Mouse (Mus musculus) MEL (cell line): Measurements from ENCODE around the gene Nck1. TPM values are rescaled to one million over a fixed set of nuclear protein-coding genes. Genes with fewer than 3 reads are reported as not detected.

Experiments
- DNase-seq: peaks from one replicate; pipeline ENCODE4 v3.0.0; 2011; ENCODE audit warnings: low read depth, low spot score
- H3K27ac ChIP-seq: 2 replicates; pipeline ENCODE4 v1.5.1; 2012; ENCODE audit warnings: low read depth, mild to moderate bottlenecking, control low read depth, low read length, moderate library complexity; ENCODE audit not compliant: control insufficient read depth
- H3K27me3 ChIP-seq, 2 experiments: fragments of 150-350 bp in 1 of 2; sonication (generic) in 1 of 2; 2 replicates each; pipeline ENCODE4 v1.6.1; 2012; ENCODE audit warnings: low read length in 2 of 2, mild to moderate bottlenecking in 2 of 2, improper control_type of control experiment in 1 of 2, moderate library complexity in 1 of 2; ENCODE audit not compliant: insufficient read depth in 2 of 2, control insufficient read depth in 1 of 2
- H3K36me3 ChIP-seq, 2 experiments: 2 replicates each; pipeline ENCODE4 v1.6.1; 2012 to 2014; ENCODE audit warnings: low read length in 2 of 2, improper control_type of control experiment in 1 of 2, inconsistent platforms in 1 of 2, mild to moderate bottlenecking in 1 of 2; ENCODE audit not compliant: insufficient read depth in 2 of 2, control insufficient read depth in 1 of 2
- H3K4me1 ChIP-seq, 2 experiments: fragments of 150-350 bp in 1 of 2; sonication (generic) in 1 of 2; 2 replicates each; pipeline ENCODE4 v1.6.1; 2012; ENCODE audit warnings: low read length in 2 of 2, improper control_type of control experiment in 1 of 2, mild to moderate bottlenecking in 1 of 2; ENCODE audit not compliant: insufficient read depth in 2 of 2, control insufficient read depth in 1 of 2
- H3K4me3 ChIP-seq, 2 experiments: fragments of 150-350 bp in 1 of 2; sonication (generic) in 1 of 2; 2 replicates each; pipeline ENCODE4 v1.5.1; 2012; ENCODE audit warnings: low read depth in 2 of 2, low read length in 2 of 2, mild to moderate bottlenecking in 2 of 2, moderate library complexity in 2 of 2, control low read depth in 1 of 2, improper control_type of control experiment in 1 of 2; ENCODE audit not compliant: control insufficient read depth in 1 of 2, insufficient read depth in 1 of 2
- H3K79me2 ChIP-seq: 2 replicates; pipeline ENCODE4 v1.6.1; 2012; ENCODE audit warnings: mild to moderate bottlenecking, low read length, moderate library complexity; ENCODE audit not compliant: control insufficient read depth, poor library complexity, insufficient read depth
- H3K9ac ChIP-seq: 2 replicates; pipeline ENCODE4 v1.6.1; 2012; ENCODE audit warnings: low read depth, mild to moderate bottlenecking, control low read depth, low read length, moderate library complexity; ENCODE audit not compliant: control insufficient read depth, poor library complexity, severe bottlenecking
- H3K9me3 ChIP-seq: fragments of 150-350 bp; sonication (generic); replicated peaks from 2 replicates; pipeline ENCODE4 v1.6.1; 2012; ENCODE audit warnings: mild to moderate bottlenecking, low read length, improper control_type of control experiment, moderate library complexity; ENCODE audit not compliant: insufficient read depth
- CHD2 ChIP-seq: IDR thresholded peaks from 2 replicates; pipeline ENCODE4 v1.6.1; 2011; ENCODE audit warnings: low read length, improper control_type of control experiment
- E2F4 ChIP-seq: IDR thresholded peaks from 2 replicates; pipeline ENCODE4 v1.6.1; 2011; ENCODE audit warnings: low read depth, low read length, improper control_type of control experiment, borderline replicate concordance
- ELF1 ChIP-seq: IDR thresholded peaks from 2 replicates; pipeline ENCODE4 v1.6.1; 2014; ENCODE audit warnings: low read depth, mild to moderate bottlenecking, inconsistent platforms, low read length, improper control_type of control experiment, moderate library complexity
- EP300 ChIP-seq, 2 experiments: IDR thresholded peaks; 2 replicates each; pipeline ENCODE4 v1.6.1; 2011; ENCODE audit warnings: improper control_type of control experiment in 2 of 2, low read length in 2 of 2, low read depth in 1 of 2, mild to moderate bottlenecking in 1 of 2
- ETS1 ChIP-seq: IDR thresholded peaks from 2 replicates; pipeline ENCODE4 v1.6.1; 2012; ENCODE audit warnings: low read depth, mild to moderate bottlenecking, inconsistent platforms, low read length, improper control_type of control experiment, moderate library complexity
- HCFC1 ChIP-seq: IDR thresholded peaks from 2 replicates; pipeline ENCODE4 v1.6.1; 2012; ENCODE audit warnings: low read depth, mild to moderate bottlenecking, inconsistent platforms, low read length, improper control_type of control experiment, moderate library complexity
- KAT2A ChIP-seq: conservative IDR thresholded peaks from 2 replicates; pipeline ENCODE4 v1.6.1; 2012; ENCODE audit warnings: low read depth, low read length, improper control_type of control experiment, inconsistent platforms
- MAZ ChIP-seq: IDR thresholded peaks from 2 replicates; pipeline ENCODE4 v1.6.1; 2012; ENCODE audit warnings: low read depth, mild to moderate bottlenecking, inconsistent platforms, low read length, improper control_type of control experiment
- MYB ChIP-seq: IDR thresholded peaks from 2 replicates; pipeline ENCODE4 v1.6.1; 2011; ENCODE audit warnings: mild to moderate bottlenecking, low read depth, low read length, improper control_type of control experiment
- POLR2A ChIP-seq, 2 experiments: IDR thresholded peaks; 2 replicates each; pipeline ENCODE4 v1.6.1; 2011 to 2012; ENCODE audit warnings: low read length in 2 of 2, mild to moderate bottlenecking in 2 of 2, control low read depth in 1 of 2, improper control_type of control experiment in 1 of 2, low read depth in 1 of 2, moderate library complexity in 1 of 2; ENCODE audit not compliant: control insufficient read depth in 1 of 2, insufficient read depth in 1 of 2, poor library complexity in 1 of 2
- POLR2AphosphoS2 ChIP-seq: IDR thresholded peaks from 2 replicates; pipeline ENCODE4 v1.6.1; 2011; ENCODE audit warnings: low read length, improper control_type of control experiment
- POLR2AphosphoS5 ChIP-seq: IDR thresholded peaks from 2 replicates; pipeline ENCODE4 v1.6.1; 2012; ENCODE audit warnings: low read depth, borderline replicate concordance, mild to moderate bottlenecking, inconsistent platforms, low read length, moderate library complexity, mixed read lengths
- RCOR1 ChIP-seq: IDR thresholded peaks from 2 replicates; pipeline ENCODE4 v1.6.1; 2012; ENCODE audit warnings: low read depth, mild to moderate bottlenecking, inconsistent platforms, low read length, improper control_type of control experiment
- SMC3 ChIP-seq: IDR thresholded peaks from 2 replicates; pipeline ENCODE4 v1.6.1; 2011; ENCODE audit warnings: low read depth, low read length, improper control_type of control experiment
- TBP ChIP-seq: IDR thresholded peaks from 2 replicates; pipeline ENCODE4 v1.8.0; 2011; ENCODE audit warnings: low read depth, low read length, improper control_type of control experiment
- UBTF ChIP-seq: IDR thresholded peaks from 2 replicates; pipeline ENCODE4 v1.6.1; 2012; ENCODE audit warnings: low read depth, mild to moderate bottlenecking, inconsistent platforms, low read length, improper control_type of control experiment, moderate library complexity, borderline replicate concordance; ENCODE audit not compliant: insufficient read depth
- USF2 ChIP-seq, 2 experiments: IDR thresholded peaks; 2 replicates each; pipeline ENCODE4 v1.6.1; 2011 to 2012; ENCODE audit warnings: improper control_type of control experiment in 2 of 2, low read length in 2 of 2, borderline replicate concordance in 1 of 2, inconsistent platforms in 1 of 2, low read depth in 1 of 2, mild to moderate bottlenecking in 1 of 2; ENCODE audit not compliant: insufficient read depth in 1 of 2
- ZC3H11A ChIP-seq: IDR thresholded peaks from 2 replicates; pipeline ENCODE4 v1.6.1; 2012; ENCODE audit warnings: low read depth, mild to moderate bottlenecking, inconsistent platforms, low read length, improper control_type of control experiment
- ZNF384 ChIP-seq: IDR thresholded peaks from 2 replicates; pipeline ENCODE4 v1.6.1; 2012; ENCODE audit warnings: low read depth, mild to moderate bottlenecking, inconsistent platforms, low read length, improper control_type of control experiment
- polyA plus RNA-seq, 2 experiments: library from polyadenylated mRNA; stranded (reverse) in 1 of 2; unstranded in 1 of 2; fragments of >175 nt in 1 of 2; fragments of >200 nt in 1 of 2; gene quantifications; 2 replicates each; pipeline versions ENCODE4 v1.2.1 to v1.2.4; 2012; ENCODE audit warnings: low replicate concordance in 2 of 2, low read depth in 1 of 2; ENCODE audit not compliant: insufficient read length in 2 of 2, insufficient read depth in 1 of 2, missing spikeins in 1 of 2
- total RNA-seq: library from RNA; depleted of rRNA; stranded (reverse); fragments of 300-350 nt; gene quantifications from 2 replicates; pipeline ENCODE4 v1.2.3, GENCODE M21; 2012

Nck1 gene
- total and polyA plus RNA-seq, 3 experiments, result 21.8 to 24.3 TPM; not detected in 1

DNA sequence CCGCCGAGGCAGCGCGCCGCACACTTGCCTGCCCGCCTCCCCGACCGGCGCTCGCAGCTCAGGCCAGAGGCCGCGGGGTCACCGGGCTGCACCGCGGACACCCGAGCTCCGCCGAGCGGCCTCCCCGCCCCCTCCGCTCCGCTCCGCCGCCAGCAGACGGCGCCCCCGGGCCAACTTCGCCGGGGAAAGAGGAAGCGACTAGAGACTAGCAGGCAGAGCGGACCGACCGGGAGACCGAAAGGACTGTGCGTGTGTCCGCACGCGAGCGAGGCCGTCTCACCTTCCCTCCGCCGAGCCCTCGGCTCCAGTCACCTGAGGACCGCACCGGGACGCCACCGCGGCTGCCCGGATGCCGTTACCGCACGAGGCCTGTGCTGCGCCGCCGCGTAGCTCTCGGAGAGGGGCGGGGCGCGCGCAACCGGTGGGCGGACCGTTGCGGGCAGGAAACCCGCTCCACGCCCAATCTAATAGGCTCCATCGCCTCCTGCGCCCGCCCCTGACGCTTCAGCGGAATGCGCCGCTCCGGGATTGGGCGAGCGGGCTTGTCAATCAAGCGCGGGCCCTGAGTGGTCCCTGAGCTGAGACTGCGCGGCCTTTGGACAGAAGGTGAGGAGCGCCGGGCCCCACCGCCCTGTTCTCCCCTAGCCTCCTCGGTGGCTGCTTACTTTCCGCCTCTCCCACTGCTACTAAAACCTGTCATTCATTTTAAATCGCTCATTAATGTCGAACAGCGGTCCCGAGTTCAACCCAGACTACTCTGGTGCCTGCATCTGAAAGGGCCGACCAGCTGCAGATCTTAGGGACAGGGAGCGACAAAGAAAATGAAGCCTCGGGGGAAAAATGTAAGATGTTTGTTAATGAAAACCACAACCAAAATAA is at the start of gene Nck1 (continued):
- TF ChIP-seq UBTF, result 0 out of 2 replicates have a peak, but pooled peaks have one; percentile 12
- TF ChIP-seq USF2 (IDR thresholded peaks at IDR 0.05; ENCODE audit: borderline replicate concordance in 1 of 2, insufficient read depth in 1 of 2, low read depth in 1 of 2, low read length in 2 of 2), result no peak
- peak; percentile 86 for TF ChIP-seq MAZ
- peak; percentile 66 to 89 for TF ChIP-seq POLR2A (IDR thresholded peaks at IDR 0.05; ENCODE audit: control insufficient read depth in 1 of 2, insufficient read depth in 1 of 2, low read depth in 1 of 2, low read length in 2 of 2, poor library complexity in 1 of 2)
- TF ChIP-seq TBP, result no peak; the same call in 1 of the 2 replicates

- H3K9me3 ChIP-seq, result no peaks in the 10 kb centered on the region
- peaks cover 0 to 5% of the 10 kb centered on the region in 2 experiments; a peak in 1 of 4 replicates for H3K4me1 ChIP-seq
- H3K27me3 ChIP-seq, result peaks cover 0 to 1% of the 10 kb centered on the region in 2 experiments; a peak in 1 of 4 replicates
- no peak overlapping the region for H3K9ac ChIP-seq
- no peak overlapping the region for H3K27ac ChIP-seq
- DNase-seq, result no peak
- H3K79me2 ChIP-seq, result no peaks in the 10 kb centered on the region
- TF ChIP-seq POLR2A (IDR thresholded peaks at IDR 0.05; ENCODE audit: control insufficient read depth in 1 of 2, insufficient read depth in 1 of 2, low read depth in 1 of 2, low read length in 2 of 2, poor library complexity in 1 of 2), result no peak
- no peak for TF ChIP-seq ETS1
- TF ChIP-seq ZC3H11A, result no peak
- TF ChIP-seq E2F4, result no peak
- TF ChIP-seq EP300 (IDR thresholded peaks at IDR 0.05; ENCODE audit: low read depth in 1 of 2, low read length in 2 of 2), result no peak
- TF ChIP-seq POLR2AphosphoS2, result no peak
- TF ChIP-seq RCOR1, result no peak
- TF ChIP-seq ELF1, result no peak
- TF ChIP-seq POLR2AphosphoS5, result no peak
- TF ChIP-seq CHD2, result no peak
- TF ChIP-seq HCFC1, result no peak
- TF ChIP-seq KAT2A, result no peak
- TF ChIP-seq SMC3, result no peak
- no peak for TF ChIP-seq MYB
- no peak for TF ChIP-seq ZNF384
- no peak overlapping the region for H3K4me3 ChIP-seq
- H3K36me3 ChIP-seq, result peaks cover 0 to 4% of the 10 kb centered on the region in 2 experiments; a peak in 1 of 4 replicates
Observed at GRCm38 (mm10) chr9:100590462-100590861, 44.5 kb upstream of the Nck1 start.
